Mouse (Mus musculus): ENCODE results near the gene Ddi2.

GRCm38 (mm10) chr4:141653044-141653443, 70.2 kb downstream of the Ddi2 start:
- no peak for TF ChIP-seq CTCF (IDR thresholded peaks at IDR 0.05; ENCODE audit: borderline replicate concordance, control insufficient read depth, extremely low read depth, insufficient read depth, low read length, poor library complexity)
- TF ChIP-seq POLR2A (IDR thresholded peaks at IDR 0.05; ENCODE audit: control insufficient read depth, extremely low read depth, insufficient read depth, low read length, poor library complexity): no peak
